Mouse (Mus musculus) fibroblast of lung, adult 2 months (primary cell): ENCODE results near the gene Rbbp6.

Experiments
- DNase-seq: peaks from one replicate; pipeline ENCODE4 v3.0.0-alpha.2; 2011; ENCODE audit warnings: low read depth

Gene Rbbp6

DNA sequence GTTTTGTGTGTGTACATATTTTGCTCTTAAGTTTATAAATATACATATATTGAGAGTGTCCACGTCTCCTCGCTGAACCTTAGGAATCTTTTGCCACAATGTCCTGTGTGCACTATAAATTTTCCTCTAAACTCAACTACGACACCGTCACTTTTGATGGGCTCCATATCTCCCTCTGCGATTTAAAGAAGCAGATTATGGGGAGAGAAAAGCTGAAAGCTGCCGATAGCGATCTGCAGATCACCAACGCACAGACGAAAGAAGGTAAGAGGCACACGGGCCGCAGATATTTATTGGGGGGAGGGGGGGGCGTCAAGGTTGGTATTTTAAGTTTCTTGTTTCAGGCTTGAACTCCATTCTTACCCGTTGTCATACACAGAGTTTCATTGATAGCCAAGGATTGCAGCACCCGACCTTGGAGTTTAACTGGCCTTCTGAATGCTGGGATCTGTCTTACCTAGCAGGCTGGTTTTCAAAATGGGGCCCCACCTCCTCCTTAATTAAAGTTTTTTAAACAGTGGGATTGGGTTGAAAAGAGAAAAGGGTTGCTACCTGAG lies 5.5 kb downstream of the Rbbp6 start:
- no peak for DNase-seq

DNA sequence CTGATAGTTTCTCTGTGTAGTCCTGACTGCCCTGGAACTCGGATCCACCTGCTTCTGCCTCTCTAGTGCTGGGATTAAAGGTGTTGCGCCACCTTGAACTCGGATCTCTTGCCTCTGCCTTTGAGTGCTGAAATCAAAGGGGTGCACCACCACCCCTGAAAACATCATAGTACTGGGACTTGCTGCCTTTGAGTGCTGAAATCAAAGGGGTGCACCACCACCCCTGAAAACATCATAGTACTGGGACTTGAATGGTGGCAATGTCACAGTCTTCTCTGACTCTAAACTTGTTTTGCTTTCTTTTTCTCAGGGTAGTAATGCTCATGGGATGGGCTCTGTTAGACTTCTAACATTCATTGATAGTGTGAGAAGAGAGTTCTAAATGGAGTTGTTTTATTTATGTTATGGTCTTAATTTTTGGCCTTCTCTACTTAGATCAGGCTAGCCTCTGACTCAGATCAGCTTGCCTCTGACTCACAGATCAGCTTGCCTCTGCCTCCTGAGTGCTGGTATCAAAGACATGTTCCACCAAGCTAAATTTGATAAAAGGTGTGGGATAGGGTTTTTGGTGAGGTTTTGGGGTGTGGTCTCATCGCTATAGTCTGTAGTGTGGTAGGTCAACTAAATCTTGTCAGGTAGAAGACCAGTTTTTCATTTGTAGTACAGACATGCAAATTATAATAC lies 6.7 kb downstream of the Rbbp6 start:
- no peak for DNase-seq

- no peak for DNase-seq
Measured at GRCm38 (mm10) chr7:122979514-122979913, 14.0 kb downstream of the Rbbp6 start.

- no peak for DNase-seq
Measured at GRCm38 (mm10) chr7:122998189-122998588, 32.7 kb downstream of the Rbbp6 start.

DNA sequence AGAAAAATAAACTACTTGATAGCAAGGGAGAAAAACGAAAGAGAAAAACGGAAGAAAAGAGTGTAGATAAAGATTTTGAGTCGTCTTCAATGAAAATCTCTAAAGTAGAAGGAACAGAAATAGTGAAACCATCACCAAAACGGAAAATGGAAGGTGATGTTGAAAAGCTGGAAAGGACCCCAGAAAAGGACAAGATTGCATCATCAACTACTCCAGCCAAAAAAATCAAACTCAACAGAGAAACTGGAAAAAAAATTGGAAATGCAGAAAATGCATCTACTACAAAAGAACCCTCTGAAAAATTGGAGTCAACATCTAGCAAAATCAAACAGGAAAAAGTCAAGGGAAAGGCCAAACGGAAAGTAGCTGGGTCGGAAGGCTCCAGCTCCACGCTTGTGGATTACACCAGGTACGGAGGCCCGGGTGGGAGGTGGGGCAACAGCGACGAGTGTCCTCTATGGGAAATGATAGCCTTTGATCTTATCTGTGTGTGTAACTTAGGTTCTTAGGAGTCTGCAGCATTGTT lies 34.4 kb downstream of the Rbbp6 start:
- peak; percentile 41 for DNase-seq

- DNase-seq: no peak
Measured at GRCm38 (mm10) chr7:123000796-123001195, 35.3 kb downstream of the Rbbp6 start.

- DNase-seq: no peak
Measured at GRCm38 (mm10) chr7:123001341-123002027, 36.0 kb downstream of the Rbbp6 start.

DNA sequence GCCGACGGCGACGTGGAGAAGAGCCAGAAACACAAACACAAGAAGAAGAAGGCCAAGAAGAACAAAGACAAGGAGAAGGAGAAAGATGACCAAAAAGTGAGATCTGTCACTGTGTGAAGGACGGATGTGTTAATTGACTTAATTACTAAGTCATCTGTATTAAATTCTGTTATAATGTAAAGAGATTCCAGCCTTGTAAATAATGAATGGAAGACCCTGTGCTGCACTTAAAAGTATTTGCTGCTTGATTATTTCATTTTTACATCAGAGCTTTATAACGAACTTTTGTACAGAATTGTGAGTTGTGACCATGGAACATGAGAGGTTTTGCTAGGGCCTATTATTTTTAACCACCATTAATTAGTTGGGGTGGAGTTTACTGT lies 36.5 kb downstream of the Rbbp6 start:
- no peak for DNase-seq

DNA sequence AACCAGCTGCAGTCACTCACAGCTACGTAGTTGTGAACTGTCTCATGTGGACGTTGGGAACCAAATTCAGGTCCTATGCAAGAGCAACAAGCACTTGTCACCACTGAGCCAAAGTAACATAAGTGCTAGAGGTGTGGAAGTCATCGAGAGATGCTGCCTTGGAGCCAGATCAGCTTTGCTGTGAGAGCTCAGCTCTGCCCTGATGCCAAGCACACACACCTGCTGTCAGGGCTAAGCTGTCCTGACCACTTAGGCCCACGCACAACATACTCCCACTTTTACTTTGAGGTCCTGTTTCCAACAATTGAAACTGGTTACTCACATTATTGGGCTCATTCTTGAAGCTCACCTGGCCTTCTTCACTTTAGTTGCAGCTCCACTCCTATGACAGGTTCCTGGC lies 37.7 kb downstream of the Rbbp6 start:
- no peak for DNase-seq

DNA sequence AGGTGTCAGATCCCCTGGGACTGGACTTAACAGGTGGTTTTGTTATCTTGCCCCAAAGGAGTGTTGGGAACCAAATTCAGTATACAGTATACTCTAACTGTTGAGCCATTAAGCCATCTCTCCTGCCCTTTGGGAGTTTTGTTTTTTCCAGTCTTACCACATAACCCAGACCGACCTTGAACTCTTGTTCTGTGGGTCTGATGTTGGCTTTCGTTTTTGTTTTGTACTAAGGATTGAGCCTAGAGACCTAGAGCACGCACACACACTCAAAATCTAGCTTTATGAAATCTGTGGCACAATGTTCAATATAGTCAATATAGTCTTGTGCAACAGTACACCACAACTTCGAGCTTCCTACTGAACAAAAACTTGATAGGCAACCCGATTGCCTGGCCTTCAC lies 39.0 kb downstream of the Rbbp6 start:
- no peak for DNase-seq

- no peak for DNase-seq
Measured at GRCm38 (mm10) chr7:123006251-123006650, 40.8 kb downstream of the Rbbp6 start.

GRCm38 (mm10) chr7:123007743-123008142 lies 42.3 kb downstream of the Rbbp6 start:
- no peak for DNase-seq

DNA sequence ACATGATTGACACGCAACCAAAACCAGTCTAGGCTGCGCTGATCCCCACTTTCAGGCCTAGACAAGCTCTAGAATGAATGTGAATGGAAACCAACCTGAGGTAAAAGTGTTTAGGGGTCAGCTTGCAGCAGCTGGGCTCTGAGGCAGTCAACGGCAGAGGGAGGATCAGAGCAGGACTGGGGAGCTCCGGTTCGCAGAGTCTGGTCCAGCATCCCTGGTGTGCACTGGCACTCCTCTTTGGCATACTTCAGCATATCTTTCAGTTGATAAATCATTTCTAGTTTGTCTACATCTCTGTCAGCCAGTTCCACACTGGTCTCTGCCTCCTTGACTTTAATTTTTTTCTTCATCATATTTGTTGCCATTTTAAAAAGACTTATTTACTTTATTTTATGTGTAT lies 48.0 kb downstream of the Rbbp6 start:
- DNase-seq: no peak

GRCm38 (mm10) chr7:123014729-123015128 lies 49.2 kb downstream of the Rbbp6 start:
- DNase-seq: no peak

- no peak for DNase-seq
Measured at GRCm38 (mm10) chr7:123017627-123018026, 52.1 kb downstream of the Rbbp6 start.

DNA sequence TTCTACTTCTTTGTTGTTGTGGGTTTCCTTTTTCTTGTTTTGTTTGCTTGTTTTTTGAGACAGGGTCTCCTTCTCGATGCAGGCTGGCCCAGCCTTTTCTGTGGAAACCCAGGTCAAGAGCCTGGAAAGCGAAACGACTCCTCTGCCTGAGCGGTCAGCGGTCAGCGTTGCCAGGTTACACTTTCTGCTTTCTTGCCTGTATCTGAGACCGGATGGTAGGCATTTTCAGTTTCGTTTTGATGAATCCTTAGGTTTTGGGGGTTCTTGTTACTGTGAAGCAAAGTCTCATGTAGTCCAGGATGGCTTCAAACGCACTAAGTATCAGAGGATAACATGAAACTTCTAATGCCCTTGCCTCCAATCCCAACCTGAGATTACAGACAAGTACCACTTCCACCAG lies 59.6 kb downstream of the Rbbp6 start:
- no peak for DNase-seq

GRCm38 (mm10) chr7:123030295-123030694 lies 64.8 kb downstream of the Rbbp6 start:
- no peak for DNase-seq

- DNase-seq: peak; percentile 53
Measured at GRCm38 (mm10) chr7:123030709-123031181, 65.3 kb downstream of the Rbbp6 start.

DNA sequence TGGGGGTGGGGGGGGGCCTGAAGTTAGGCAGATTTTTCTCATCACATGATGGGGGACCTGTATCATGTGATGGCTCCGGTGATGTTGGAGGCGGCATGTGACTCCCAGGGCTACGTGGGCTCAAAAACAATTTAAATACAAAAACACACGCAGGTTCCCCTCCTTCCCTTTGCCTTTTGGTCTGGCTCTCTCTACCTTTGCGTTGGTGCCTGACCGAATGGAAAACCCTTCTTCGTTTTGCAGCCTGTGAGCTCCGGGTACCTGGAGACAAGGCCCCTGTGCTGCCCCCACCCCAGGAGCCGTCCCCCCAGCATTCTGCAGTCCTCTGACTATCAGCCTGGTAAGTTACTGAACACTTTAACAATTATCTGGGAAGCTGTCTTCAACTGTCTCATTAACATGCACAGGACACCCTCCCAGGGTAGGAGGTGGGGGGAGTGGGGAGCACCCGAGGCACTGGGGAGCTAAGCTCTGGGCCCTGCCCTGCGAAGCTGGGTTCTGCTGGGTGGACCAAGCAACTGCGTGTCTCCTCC lies 65.8 kb downstream of the Rbbp6 start:
- DNase-seq: no peak

DNA sequence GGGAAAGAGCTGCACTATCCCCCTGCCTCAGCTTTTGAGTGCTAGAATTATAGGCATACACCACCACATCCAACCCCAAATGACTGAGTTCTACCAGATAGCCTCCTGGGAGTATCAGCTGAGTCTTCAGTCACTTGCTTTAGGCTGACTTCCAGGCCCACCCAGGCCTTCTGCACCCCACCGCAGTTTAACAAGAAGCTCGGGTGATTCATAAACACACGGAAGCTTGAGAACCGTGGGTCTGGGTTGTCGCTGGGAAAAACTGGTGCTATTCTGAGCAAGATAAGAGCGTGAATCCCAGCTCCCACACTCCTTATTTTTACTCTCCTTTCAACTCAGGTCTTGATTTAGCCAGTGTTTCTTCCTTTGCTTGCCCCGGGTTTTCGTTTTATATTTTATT lies 69.8 kb downstream of the Rbbp6 start:
- no peak for DNase-seq

- no peak for DNase-seq
Measured at GRCm38 (mm10) chr7:123039302-123039701, 73.8 kb downstream of the Rbbp6 start.

GRCm38 (mm10) chr7:123045146-123045545 lies 79.7 kb downstream of the Rbbp6 start:
- DNase-seq: no peak
